Mouse (Mus musculus) thymus, postnatal 14 days (tissue): Measurements from ENCODE around the gene Gak.

ENCODE experiments used
- DNase-seq: peaks from one replicate; pipeline ENCODE4 v3.0.0; 2021

Gak gene

DNA sequence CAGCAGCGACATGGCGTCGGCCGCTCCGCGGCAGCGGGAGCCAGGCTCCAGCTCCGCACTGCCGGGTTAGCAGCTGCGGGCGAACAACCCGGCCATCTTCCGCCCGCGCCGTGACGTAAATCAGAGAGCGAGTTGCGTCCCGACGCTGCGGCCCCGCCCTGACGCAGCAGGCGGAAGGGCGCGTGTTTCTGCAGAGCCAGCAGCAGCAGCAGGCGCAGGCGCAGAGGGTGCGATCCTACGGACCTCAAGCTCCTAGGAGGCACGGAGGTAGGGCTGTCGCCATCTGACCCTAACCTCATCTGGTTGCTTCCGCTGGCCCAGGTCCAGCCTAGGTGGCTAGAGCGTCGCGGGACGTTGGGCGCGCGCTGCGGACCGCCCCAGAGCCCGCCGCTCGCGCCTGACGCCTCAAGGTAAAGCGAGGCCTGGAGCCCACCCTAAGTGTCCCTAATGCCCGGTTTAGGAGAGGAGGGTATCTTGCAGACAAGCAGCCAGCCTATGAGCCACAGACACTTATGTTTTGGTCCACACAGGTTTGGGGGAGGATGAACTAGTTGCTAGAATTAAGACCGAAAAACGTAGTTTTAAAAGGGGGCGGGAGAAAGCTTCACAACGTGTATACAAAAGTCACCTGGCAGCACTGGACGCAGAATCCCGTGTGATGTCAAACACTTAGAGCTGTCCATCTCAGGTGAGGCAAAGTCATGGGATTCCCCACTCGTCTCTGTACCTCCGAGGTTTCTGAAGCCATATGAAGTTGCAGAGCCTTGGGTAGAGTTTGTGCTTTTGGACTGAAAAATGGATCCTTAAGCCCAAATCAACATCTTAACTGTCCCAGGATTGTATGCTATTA, at the start of gene Gak, which contains the start of gene Tmem175:
TSS of gene Gak (minus strand) at position 122 of the 850 bp plus-strand sequence.
TSS of gene Tmem175 (plus strand) at position 137 of the 850 bp plus-strand sequence.
- peak; percentile 95 for DNase-seq

DNA sequence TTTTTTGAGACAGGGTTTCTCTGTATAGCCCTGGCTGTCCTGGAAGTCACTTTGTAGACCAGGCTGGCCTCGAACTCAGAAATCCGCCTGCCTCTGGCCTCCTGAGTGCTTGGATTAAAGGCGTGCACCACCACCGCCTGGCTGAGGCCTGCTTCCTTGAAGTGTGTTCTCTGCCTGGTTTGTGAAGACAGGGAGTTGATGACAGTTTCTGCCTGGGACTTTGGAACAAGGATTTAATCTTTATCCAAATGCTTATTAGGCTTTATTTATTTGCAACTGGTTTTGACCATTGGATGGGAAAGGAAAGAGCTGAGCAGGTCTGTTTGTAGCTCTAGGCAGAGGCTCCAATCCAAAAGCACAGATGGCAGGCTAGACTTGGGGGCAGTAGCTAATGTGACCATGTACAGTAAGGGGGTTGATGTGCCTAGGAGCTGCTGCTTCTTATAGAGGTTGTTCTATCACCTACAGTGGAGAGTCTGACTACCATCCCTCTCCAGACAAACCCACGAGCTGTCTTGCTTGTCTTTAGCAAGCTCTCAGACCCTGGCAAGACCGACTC, 48.8 kb upstream of the Gak start:
- no peak for DNase-seq

DNA sequence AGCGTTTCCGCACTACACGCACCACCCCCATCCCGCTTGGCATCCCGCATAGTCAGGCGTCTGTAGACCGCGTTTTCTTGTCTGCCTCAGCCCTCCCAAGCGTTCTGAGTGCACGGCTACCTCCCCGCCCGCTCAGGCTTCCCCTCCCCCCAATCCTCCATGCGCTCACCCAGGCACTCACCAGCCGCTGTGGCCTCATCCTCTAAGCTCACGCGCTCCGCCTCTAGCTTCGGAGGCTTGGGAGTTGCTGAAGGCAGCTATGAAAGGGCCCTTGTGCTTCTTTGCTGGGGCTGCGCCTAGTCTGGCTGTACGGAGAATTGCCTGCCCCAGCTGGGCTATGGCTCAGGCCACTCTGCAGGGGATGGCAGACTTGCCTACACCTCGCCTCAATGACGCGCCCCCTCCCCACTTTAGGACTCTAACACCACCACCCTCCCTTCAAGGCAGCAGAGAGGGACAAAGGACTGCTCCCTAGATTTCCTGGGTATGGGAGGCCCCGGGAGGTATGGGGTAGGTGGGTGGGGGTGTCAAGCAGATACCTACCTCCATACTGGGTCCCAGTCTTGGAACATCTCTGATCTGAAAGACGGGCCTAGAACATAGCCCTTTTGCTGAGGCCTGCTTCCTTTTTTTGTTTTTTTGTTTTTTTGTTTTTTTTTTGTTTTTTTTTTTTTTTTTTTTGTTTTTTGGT, 48.2 kb upstream of the Gak start:
- DNase-seq: no peak

DNA sequence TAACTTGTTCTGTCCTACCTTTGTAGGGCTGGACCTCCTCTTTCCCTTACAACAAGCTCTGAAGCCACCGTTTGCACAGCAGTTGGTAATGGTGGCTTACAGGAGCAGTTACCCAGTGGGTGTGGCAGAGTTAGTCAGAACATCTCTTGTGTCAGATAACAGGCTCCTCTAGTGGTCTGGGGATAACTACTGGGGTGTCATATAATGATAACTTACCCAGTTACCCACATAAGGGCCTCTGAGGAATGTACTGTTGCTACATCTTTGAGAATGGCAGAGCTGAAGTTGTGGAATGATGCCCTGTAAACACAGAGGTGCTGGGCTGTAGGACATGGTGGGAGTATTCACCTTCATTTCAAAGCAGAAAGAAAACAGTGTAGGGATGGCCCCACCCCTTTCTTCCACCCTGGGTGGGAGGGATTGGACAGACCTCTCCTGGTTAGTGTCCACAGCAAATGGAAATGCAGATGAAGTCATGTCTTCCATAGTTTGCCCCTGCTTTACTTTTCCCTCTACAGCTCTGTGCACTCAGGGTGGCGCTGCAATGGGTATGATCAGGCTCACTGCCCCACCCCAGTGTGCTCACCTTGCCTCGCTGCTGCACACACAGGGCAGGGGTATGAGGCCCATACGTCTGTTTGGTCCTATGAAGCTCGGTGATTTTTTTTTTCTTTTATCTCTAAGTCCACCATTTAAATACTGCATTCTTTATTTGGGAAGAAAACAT, 47.4 kb upstream of the Gak start:
- no peak for DNase-seq

DNA sequence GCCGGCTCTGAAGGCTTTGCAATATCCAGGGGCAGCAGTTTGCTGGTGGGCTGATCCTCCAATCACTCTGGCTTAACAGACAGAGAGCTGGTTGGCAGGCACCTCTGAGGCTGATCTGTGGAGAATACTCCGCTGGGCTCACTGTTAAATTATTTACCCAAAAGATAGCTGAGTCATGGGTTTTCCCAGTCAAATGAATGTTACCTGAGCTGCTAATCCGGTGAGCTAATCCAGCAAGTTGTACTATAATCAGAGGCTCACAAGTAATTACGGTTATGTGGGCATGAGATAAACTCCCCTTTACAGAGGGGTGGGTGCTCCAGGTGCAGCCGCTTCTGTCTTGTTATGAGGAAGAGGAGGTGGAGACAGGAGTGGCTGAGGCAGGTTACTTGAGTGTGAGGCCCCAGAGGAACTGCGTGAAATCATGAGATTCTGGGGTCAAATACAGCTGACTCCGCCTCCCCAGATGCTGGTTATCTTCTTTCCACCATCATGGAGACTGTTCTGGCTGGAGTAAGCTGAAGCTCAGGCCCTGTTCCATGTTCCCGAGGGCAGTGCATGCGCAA, 45.8 kb upstream of the Gak start, which contains the start of gene Slc26a1:
TSS of gene Slc26a1 (minus strand) at position 319 of the 566 bp plus-strand sequence.
- no peak for DNase-seq

DNA sequence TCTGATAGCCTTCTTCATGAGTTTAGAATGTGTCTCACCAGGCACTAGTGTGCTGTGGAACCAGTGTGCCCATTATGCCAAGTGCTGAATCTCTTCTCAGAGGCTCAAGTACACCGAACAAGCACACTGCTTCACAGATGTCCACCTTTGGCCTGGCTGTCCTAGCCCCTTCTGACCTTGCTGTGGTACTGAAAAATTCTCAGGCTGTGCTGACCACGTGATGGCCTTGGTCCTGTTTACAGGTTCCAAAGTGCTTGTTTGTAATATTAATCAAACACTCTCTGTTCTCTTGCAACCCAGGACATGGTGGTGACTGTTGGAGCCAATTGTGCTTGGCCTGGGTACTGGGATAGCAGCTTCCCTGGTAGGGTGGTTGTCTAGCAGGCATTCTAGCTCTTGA, 45.1 kb upstream of the Gak start:
- no peak for DNase-seq

DNA sequence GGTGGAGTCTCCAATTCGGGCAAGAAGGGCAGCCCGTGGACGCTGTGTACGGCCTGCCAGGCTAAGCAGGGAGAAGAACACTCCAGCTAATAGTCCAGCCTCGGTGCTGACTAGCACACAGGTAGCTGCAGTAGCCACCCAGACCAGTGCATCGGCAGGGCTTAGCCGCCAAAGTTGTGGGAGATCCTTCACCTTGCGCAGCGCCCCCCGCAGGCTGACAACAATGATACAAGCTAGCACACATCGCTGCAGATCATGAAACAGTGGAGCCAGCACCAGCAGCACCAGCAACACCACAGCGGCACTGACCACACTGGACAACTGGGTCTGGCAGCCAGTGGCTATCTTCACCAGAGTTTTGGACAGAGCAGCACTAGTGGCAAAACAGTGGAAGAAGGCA, 42.2 kb upstream of the Gak start:
- DNase-seq: no peak

DNA sequence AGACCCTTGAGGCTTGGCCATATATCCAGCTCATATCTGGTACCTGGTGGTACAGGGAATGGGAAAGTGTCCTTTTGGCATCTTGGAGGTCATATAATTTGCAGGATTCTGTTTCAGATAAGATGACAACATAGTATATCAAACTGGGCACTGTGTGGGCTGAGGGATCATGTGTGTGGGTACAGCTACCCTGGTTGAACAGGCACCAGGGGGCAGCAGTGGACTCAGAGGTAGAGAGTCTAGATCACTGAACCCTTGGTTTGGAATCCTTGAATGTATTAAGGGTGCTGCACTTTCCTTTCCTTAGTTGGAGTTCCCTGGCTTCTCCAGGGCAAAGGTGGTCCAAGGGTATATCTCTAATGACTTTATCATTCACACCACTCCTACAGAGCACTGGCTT, 41.2 kb upstream of the Gak start:
- DNase-seq: peak; percentile 70

DNA sequence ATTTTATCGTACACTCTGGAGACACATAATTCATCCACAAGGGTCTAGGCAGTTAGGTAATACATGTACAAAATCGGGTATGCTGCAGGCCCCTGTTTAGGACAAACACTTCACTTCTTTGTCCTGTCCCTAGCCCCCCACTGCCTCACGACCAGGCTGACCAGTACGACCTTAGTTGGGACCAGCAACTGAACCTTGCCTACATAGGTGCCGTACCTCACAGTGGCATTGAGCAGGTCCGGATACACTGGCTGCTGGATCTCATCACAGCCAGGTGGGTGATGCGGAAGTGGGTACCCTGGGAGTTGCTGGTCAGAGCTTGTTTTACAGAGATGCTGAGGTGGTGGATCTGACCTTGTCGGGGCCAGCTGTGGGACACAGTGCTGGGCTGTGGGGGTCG, 40.4 kb upstream of the Gak start:
- no peak for DNase-seq

DNA sequence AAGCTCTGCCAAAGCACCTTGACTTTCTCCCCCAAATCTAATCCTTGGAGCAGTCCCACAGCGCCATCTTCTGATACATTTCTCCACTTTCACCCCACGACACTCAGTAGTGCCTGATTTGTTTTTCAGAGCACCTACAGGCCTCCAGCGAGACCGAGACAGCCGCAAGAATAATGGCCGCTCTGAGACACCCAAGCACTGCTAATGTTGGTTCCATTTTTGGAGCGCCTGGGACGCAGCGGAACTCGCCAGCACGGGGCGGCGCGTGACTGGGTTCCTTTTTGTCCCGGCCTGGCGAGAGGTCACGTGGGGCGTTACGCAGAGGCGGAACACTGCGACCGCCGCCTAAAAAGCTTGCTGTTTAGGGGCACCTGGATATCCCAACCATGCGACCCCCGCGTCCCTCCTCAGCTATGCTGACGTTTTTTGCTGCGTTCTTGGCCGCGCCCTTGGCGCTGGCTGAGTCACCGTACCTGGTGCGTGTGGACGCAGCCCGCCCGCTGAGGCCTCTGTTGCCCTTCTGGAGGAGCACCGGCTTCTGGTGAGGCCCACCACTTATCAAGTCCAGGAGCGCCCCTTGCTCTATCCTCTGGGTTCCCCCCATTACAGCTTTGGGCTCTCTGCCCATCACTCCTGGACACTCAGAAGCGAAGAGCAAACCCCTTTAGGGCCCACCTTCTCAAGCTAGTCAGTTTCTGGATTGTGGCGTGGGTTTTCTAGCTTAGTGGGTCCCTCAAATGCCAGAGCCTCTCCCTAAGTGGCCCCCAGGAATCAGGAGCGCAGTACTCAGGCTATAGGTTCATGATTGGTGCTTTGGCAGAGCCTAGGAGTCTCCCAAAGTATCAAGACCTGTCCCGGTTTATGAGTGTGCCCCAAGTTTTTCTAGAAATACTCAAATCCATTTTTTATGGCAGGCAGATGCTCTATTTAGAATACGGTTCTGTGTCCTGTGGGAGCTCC, 39.7 kb upstream of the Gak start, which contains the start of gene Dgkq:
TSS of gene Dgkq (minus strand) at position 696 of the 960 bp plus-strand sequence.
- DNase-seq: peak; percentile 86

DNA sequence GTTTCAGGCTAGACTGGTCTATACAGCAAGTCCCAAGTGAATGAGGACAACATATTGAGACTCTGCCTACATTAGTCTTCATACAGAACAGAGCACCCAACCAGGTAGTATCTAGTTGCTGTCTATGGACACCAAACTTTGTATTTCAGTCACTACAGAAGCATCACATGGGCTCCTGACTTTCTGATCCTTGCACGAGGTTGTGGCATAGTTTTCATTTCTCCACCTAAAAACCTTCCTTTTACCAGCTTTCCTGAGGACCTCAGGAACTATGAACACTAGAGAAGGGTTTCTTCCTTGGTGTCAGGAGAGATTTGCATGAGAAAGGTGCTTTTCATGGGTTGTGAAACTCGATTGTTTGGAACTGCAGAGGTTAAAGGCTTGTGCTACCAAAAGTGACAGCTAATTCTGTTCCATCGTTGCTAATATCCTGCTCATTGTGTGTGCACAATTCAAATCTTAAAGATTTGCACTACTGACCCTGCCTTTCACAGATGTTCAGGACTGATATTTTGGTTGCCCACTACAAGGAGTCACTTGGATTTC, 38.9 kb upstream of the Gak start:
- DNase-seq: no peak

DNA sequence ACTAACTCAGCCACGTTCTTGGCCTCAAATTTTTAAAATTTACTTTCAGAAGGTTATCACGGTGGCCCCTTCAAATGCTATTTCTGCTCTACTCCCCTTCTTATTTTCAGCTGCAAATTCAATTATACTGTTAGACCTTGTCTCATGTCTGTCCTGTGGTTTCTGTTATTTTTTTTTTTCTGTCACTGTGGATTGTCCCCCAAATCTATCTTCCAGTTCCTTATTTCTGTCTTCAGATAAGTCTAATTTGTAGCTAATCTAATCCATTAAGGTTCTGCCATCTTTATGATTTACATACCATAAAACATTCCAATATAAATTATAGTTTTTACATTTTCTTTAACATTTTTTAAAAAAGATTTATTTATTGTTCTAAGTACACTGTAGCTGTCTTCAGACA, 37.8 kb upstream of the Gak start:
- DNase-seq: no peak

DNA sequence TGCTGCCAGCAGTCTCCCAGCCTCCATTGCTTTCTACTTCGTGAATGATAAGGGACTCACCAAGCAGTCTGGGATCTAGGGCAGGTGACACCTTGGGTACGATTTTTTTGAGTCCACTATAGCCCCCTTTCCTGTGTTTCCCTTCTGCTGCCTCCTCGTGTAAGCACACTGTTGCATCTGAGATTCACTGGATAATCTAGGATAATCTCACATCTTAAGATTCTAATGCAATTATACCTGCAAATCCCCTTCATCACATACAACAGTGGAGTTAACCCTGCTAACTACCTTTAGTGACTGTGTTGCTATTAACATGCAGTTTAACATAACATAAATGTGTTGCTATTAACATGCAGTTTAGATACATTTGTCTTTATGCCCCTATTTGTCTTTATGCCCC, 35.5 kb upstream of the Gak start:
- DNase-seq: no peak

DNA sequence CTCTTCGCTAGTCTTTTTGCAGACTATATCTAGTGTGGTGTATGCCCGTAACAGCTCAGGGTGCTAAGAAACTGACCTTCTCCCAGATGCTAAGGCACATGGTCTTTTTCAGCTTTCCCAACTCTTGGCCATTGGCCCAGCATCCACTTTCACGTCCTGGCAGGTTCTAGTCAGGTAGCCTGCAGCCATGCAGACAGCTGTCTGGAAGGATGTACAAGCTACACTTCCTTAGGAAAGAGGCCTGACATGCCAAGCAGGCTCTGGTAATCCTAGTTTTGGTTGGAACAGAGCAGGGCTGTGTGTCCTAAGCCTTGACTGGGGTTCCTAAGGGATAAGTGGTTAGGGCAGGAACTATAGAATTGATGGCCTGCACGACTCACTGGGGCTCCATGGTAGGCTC, 33.2 kb upstream of the Gak start:
- DNase-seq: no peak

DNA sequence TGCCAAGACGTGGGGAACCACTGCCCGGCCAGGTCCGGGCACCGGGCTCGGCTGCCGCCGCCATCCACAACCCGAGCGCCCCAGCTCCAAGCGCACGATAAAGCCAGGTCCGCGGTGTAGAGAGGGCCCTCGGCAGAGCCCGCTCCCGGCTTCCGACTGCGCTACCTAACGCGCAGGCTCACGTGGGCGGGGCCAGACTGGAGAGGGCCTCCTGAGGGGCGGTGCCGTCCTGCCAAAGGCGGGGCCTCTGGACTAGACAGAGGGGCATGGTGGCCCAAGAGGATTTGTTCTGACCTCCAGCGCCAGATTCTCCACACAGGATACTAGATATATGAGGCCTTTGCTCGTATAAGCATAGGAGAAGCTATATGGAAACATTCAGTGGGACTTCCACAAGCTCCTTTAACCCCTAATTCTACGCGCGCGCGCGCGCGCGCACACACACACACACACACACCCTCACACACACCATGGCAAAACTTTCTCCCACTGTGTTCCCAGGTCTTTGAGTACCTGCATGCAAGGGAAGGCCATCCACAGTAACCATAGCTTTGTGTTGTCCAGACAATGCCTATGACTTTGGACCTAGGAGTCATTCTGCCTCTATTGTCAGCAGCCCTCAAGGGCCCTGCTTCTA, 31.2 kb upstream of the Gak start:
- DNase-seq: peak; percentile 92

DNA sequence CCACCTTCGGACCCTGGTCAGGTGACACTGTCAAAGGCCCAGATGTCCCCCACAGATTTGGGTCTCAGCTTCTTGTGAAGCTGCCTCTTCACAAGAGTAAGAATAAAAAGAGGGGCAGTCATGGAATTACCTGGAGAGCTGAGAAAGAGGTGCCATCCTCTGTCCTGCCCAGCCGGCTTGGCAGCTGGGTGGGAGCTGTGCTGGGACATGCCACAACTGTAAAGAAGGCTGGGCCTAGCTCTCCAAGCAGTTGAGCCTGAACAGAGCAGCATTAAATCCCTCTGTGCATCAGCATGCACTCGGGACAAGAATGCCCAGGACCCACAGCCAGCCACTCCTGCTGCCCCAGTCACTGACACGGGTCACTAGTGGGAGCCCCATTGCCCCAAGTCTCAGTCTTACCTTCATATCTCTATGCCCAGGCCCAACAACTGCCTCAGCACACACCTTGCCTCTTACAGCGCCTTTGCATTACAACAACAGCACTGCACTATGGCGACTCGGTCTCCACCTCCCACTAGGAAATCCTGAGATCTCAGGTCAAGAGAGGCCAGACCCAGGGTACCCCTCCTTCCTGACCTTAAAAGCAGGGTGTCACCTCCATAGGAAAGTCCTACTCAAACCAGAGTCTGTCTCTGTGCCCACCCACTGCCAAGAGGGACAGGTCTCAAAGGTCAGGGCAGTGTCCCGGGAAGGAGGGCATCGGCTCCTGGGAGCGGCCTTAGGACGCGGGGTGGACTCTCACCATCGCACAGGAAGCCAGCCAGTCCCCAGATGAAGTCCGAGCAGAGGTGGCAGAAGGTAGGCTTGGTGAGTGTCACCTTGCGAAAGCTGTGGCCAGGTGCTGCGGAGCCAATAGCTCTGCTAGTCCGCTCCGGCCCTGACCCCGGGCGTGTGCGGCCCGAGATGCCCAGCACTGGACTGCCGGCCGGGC, 30.4 kb upstream of the Gak start, which contains the start of gene Idua:
TSS of gene Idua (plus strand) at position 634 of the 934 bp plus-strand sequence.
- no peak for DNase-seq

DNA sequence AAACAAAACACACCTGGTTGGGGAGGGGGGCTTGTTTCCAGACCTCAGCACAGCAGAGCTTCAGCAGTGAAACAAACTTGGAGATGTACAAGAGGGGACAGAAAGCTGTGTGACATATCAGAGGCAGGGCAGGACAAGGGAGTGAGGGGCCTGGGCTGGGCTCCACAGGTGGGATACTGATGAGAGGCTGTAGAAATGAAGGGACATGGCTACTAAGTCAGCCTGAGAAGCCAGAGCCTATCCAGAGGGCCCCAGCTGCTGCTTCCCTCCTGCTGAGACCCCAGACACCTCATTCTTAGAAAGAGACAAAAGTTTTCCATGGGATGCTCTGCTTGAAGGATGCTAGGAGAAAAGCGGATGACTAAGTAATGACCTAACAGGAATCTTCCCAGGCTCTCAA, 29.1 kb upstream of the Gak start:
- DNase-seq: no peak

DNA sequence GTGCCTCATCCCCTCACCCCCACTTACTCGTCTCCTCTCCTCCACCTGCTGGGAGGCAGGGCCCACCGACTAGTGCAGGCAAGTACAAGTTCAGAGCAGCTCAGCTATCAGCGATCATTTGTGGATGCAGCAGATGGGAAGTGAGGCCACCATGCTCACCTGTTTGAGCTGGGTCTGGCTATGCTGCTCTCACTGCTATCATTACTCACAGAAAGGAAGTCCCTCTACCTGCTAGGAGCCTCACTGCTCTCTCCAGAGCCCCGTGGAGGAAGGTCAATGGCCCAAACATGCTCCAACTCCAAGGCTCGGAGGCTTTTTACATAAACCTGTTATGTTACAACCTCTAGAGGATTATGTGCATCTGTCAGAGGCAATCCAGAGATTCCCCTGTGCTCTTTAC, 27.9 kb upstream of the Gak start:
- DNase-seq: no peak

DNA sequence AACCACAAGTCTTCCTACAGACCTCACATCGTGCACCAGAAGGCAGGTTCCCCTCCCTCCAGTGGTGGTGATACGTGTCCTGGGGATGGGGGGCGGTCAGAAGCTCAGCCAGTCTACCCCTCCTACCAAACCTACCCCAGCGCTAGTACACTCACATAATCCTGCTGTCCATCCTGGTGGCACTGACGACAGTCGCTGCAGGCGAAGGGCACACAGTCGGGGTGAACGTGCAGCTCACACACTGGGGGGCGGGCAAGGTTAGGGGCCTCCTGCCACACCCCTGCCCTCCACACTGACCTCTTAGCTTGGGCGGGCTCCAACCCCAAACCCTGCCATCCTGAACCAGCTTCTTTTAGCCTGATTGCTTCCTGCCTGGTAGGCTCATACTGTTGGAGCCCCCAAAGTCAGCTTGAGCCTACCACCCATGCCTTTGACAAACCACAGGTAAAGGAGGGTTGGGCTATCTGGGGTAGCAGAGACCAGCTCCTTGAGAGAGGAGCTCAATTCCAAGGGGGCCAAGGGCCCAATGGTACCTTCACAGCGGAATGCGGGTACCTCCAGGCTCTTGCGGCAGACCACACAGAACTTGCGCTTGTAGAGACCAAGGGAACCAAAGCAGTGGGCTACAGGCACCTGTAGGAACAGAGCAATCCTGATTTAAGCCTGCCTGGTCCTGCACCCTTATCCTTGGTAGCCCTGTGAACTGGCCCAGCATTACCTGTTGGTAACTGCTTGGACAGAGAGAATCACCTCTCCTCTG, 26.5 kb upstream of the Gak start:
- no peak for DNase-seq
